Mouse (Mus musculus) hindbrain, embryonic 10.5 days (tissue): ENCODE data around the gene Mrgprb1. TPM values are rescaled to one million over a fixed set of nuclear protein-coding genes. Genes with fewer than 3 reads are reported as not detected.
"Not testable (repeated sequence)": the region's sequence is repeated elsewhere in the genome, so short reads cannot be mapped to it uniquely, and the experiment has no call there.

ENCODE experiments used
- DNase-seq: peaks from one replicate; pipeline ENCODE4 v3.0.0-alpha.2; 2017; ENCODE audit warnings: low spot score
- H3K27ac ChIP-seq: fragments of 300-500 bp; sonication (generic); 2 replicates; pipeline ENCODE4 v1.5.1; 2016; ENCODE audit warnings: mild to moderate bottlenecking, moderate library complexity
- H3K27me3 ChIP-seq: fragments of 300-500 bp; sonication (generic); 2 replicates; pipeline ENCODE4 v1.6.1; 2016; ENCODE audit warnings: mild to moderate bottlenecking; ENCODE audit not compliant: poor library complexity, insufficient read depth, severe bottlenecking
- H3K36me3 ChIP-seq: fragments of 300-500 bp; sonication (generic); 2 replicates; pipeline ENCODE4 v1.6.1; 2016; ENCODE audit warnings: mild to moderate bottlenecking, moderate library complexity
- H3K4me1 ChIP-seq: fragments of 300-500 bp; sonication (generic); replicated peaks from 2 replicates; pipeline ENCODE4 v1.6.1; 2016; ENCODE audit warnings: mild to moderate bottlenecking
- H3K4me3 ChIP-seq: fragments of 300-500 bp; sonication (generic); 2 replicates; pipeline ENCODE4 v1.5.1; 2016; ENCODE audit warnings: mild to moderate bottlenecking, moderate library complexity
- H3K9me3 ChIP-seq: fragments of 300-500 bp; sonication (generic); 2 replicates; pipeline ENCODE4 v1.6.1; 2016; ENCODE audit warnings: mild to moderate bottlenecking, moderate library complexity
- WGBS: fragments of 180-500 bp; shearing (Covaris S2); methylation state at CpG from one replicate; pipeline ENCODE4 v1.1.7; 2016; 5-methylcytosine and 5-hydroxymethylcytosine counted together
- polyA plus RNA-seq: library from polyadenylated mRNA; unstranded; fragments of >200 nt; fragmentation: Nextera tagmentation; extraction: Ambion mirVana; gene quantifications from 2 replicates; pipeline ENCODE4 v1.2.1, GENCODE M21; 2016

Gene Mrgprb1
- not detected in 2 replicates for polyA plus RNA-seq

- no peaks in the 10 kb centered on the region for H3K36me3 ChIP-seq
- H3K4me3 ChIP-seq: no peak within 1 kb of the TSS
- no peaks in the 10 kb centered on the region for H3K27me3 ChIP-seq
- peaks cover 45% of the 10 kb centered on the region for H3K9me3 ChIP-seq
- H3K27ac ChIP-seq: no peak within 1 kb of the TSS
- DNase-seq: no peak
- no peaks in the 10 kb centered on the region for H3K4me1 ChIP-seq
- WGBS: 81% methylated on average over 3 of the region's 3 CpGs
These were observed at the start of gene Mrgprb1 for GRCm38 (mm10) chr7:48456242-48456641. TSS of gene Mrgprb1 (minus strand) at chr7:48456342.

- Histone ChIP-seq H3K27ac (no peak within 1 kb of the TSS), H3K27me3 (no peaks in the 10 kb centered on the region), H3K4me3 (no peak within 1 kb of the TSS), H3K36me3 (no peaks in the 10 kb centered on the region), H3K4me1 (no peaks in the 10 kb centered on the region), H3K9me3 (peaks cover 54% of the 10 kb centered on the region)
- DNase-seq: no peak
These were observed 43.1 kb upstream of the Mrgprb1 start, which contains the start of gene Mrgprx2 for GRCm38 (mm10) chr7:48499221-48499620. TSS of gene Mrgprx2 (minus strand) at chr7:48499321.

- no peaks in the 10 kb centered on the region for H3K27me3 ChIP-seq
- DNase-seq: no peak
- 53% methylated on average over 3 of the region's 3 CpGs for WGBS
- H3K4me3 ChIP-seq: no peak overlapping the region
- no peaks in the 10 kb centered on the region for H3K4me1 ChIP-seq
- no peaks in the 10 kb centered on the region for H3K36me3 ChIP-seq
- H3K9me3 ChIP-seq: peaks cover 60% of the 10 kb centered on the region
- H3K27ac ChIP-seq: no peak overlapping the region
These were observed 19.6 kb downstream of the Mrgprb1 start for GRCm38 (mm10) chr7:48436581-48436980.

- DNase-seq, H3K36me3 ChIP-seq, H3K27me3 ChIP-seq, H3K27ac ChIP-seq, H3K4me1 ChIP-seq, H3K4me3 ChIP-seq: not testable (repeated sequence)
- peaks cover 63% of the 10 kb centered on the region for H3K9me3 ChIP-seq
- 85% methylated on average over 3 of the region's 3 CpGs for WGBS
These were observed 20.2 kb downstream of the Mrgprb1 start for GRCm38 (mm10) chr7:48435936-48436335.

Other genes starting within 250 kb of the Mrgprb1 start
- not detected in 2 replicates for gene Mrgprb8, start 67.8 kb downstream of the Mrgprb1 start, polyA plus RNA-seq
- not detected in 2 replicates for gene Mrgprx2, start 43.0 kb upstream of the Mrgprb1 start, polyA plus RNA-seq
- not detected in 2 replicates for gene Mrgprb2, start 101.7 kb upstream of the Mrgprb1 start, polyA plus RNA-seq
- gene Mrgprb3, start 187.5 kb upstream of the Mrgprb1 start, polyA plus RNA-seq: not detected in 2 replicates